Mouse (Mus musculus): ENCODE results near the gene Rprm. TPM values are rescaled to one million over a fixed set of nuclear protein-coding genes. Genes with fewer than 3 reads are reported as not detected.
A peak's percentile ranks its signal among the peaks of the same experiment; 100 is the strongest.

The Rprm gene
- 13.8 and 20.5 TPM in 2 replicates for polyA plus RNA-seq (2015; fragmentation: Nextera tagmentation; extraction: Ambion mirVana)

DNA sequence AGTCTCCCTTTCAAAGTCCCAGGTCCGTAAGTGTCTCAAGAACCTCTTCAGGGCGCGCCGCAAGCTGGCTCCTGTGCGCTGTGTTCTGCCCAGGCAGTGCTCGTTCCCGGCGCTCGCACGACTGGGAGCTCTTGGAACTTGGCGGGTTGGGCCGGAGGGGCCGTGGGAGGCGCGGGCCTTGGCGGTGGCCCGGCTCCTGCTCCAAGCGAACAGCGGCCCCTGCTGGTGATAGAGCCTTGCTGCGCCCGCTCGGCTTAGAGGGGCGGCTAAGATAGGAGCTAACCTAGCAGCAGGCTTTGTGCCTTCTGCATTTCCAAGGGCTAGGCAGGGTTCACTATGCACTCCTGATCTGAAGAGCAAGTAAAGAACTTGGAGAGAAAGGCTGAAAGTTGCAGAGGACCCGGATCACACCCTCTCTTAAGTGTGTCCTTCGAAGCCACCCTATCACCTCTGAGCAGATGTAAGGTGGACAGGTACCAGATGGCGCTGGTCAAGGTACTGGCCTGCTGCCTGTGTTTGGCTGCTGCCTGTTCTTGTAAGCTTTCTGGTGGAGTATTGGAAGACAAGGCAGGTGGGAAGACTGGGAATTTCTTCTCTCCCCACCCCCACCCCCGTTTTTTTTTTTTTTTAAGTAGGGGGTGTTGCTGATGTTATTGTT lies at the start of gene Rprm:
Rprm (minus strand) TSS at position 123 of the 658 bp plus-strand sequence.
- H3K9me3 ChIP-seq (ENCODE audit: low read length), result no peaks in the 10 kb centered on the region
- DNase-seq (ENCODE audit: low spot score) (peak; percentile 92), ATAC-seq (peak; percentile 98)
- H3K27me3 ChIP-seq (replicated peaks; ENCODE audit: insufficient read depth, low read length), result peaks cover 8% of the 10 kb centered on the region
- 0 out of 2 replicates have a peak, but pooled peaks cover 5% of the 10 kb centered on the region for H3K4me1 ChIP-seq (ENCODE audit: insufficient read depth, low read depth, low read length)
- TF ChIP-seq CTCF (IDR thresholded peaks at IDR 0.05) (peak; percentile 97), EP300 (IDR thresholded peaks at IDR 0.05) (no peak)
- H3K4me3 ChIP-seq (ENCODE audit: low read depth, low read length), result peak within 1 kb of the TSS; percentile 40
- H3K9ac ChIP-seq (replicated peaks; ENCODE audit: low read depth), result peak within 1 kb of the TSS; percentile 20
- WGBS, result 5% methylated on average over 27 of the region's 27 CpGs
- no peaks in the 10 kb centered on the region for H3K36me3 ChIP-seq (ENCODE audit: insufficient read depth, low read length)
- H3K4me2 ChIP-seq (replicated peaks; ENCODE audit: low read depth, low read length), result peak within 1 kb of the TSS; percentile 71
- H3K27ac ChIP-seq (ENCODE audit: low read length), result peak within 1 kb of the TSS; percentile 64; the same call in 1 of the 2 replicates

DNA sequence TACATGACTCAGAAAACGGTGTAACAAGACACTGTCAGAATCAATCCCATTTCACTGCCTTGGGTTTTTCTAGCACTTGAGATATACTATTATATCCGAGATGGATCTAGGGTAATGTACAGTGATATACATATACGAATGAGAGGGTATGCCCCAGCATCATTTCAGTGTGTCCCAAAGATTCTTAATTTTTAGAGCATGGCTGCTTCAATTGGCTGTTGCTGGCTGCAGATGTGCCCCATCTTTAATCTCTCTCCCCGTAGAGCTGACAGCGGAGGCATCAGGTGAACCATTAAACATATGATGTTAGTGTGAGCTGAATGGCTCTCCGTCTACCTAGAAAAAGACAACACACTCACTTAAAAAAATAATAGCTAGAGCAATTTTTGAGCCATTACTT lies 34.0 kb upstream of the Rprm start:
- ATAC-seq, result no peak
- 65% methylated on average over 6 of the region's 6 CpGs for WGBS

DNA sequence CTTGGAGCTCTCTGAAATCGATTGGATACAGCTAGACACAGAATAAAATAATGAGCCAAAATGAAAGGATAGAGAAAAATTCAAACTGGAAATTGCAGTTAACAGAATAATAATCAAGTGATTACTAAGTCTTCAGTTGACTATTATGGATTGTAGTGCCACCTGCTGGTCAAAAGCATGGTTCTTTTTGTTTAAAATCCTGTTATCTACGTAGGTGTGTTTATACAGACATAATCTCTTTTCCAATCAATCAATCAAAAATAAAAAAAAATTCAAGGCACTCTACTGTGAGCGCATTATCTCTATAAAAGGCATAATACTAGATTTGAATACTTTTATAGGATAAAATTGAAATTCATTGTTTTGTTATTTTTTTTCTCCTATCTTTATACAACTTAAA lies 33.5 kb upstream of the Rprm start:
- ATAC-seq (no peak), DNase-seq (ENCODE audit: low spot score) (peak; percentile 40)
- Histone ChIP-seq H3K27me3 (replicated peaks; ENCODE audit: insufficient read depth, low read length) (no peaks in the 10 kb centered on the region), H3K4me2 (replicated peaks; ENCODE audit: low read depth, low read length) (no peak overlapping the region), H3K36me3 (ENCODE audit: insufficient read depth, low read length) (no peaks in the 10 kb centered on the region), H3K4me1 (ENCODE audit: insufficient read depth, low read depth, low read length) (no peaks in the 10 kb centered on the region), H3K4me3 (ENCODE audit: low read depth, low read length) (no peak overlapping the region), H3K27ac (ENCODE audit: low read length) (no peak overlapping the region), H3K9ac (replicated peaks; ENCODE audit: low read depth) (no peak overlapping the region), H3K9me3 (ENCODE audit: low read length) (no peaks in the 10 kb centered on the region)
- WGBS, result 18% methylated on average over 3 of the region's 3 CpGs
- peak; percentile 58 for TF ChIP-seq CTCF (IDR thresholded peaks at IDR 0.05)
- no peak for TF ChIP-seq EP300 (IDR thresholded peaks at IDR 0.05)

More for the DNA sequence above, 34.0 kb upstream of the Rprm start:
- no peak overlapping the region for H3K4me2 ChIP-seq (replicated peaks; ENCODE audit: low read depth, low read length)
- TF ChIP-seq CTCF (IDR thresholded peaks at IDR 0.05) (no peak), EP300 (IDR thresholded peaks at IDR 0.05) (no peak)
- no peak overlapping the region for H3K9ac ChIP-seq (replicated peaks; ENCODE audit: low read depth)
- H3K9me3 ChIP-seq (ENCODE audit: low read length), result no peaks in the 10 kb centered on the region
- no peak for DNase-seq (ENCODE audit: low spot score)
- H3K27me3 ChIP-seq (replicated peaks; ENCODE audit: insufficient read depth, low read length), result no peaks in the 10 kb centered on the region
- no peak overlapping the region for H3K4me3 ChIP-seq (ENCODE audit: low read depth, low read length)
- no peaks in the 10 kb centered on the region for H3K36me3 ChIP-seq (ENCODE audit: insufficient read depth, low read length)
- no peaks in the 10 kb centered on the region for H3K4me1 ChIP-seq (ENCODE audit: insufficient read depth, low read depth, low read length)
- no peak overlapping the region for H3K27ac ChIP-seq (ENCODE audit: low read length)

DNA sequence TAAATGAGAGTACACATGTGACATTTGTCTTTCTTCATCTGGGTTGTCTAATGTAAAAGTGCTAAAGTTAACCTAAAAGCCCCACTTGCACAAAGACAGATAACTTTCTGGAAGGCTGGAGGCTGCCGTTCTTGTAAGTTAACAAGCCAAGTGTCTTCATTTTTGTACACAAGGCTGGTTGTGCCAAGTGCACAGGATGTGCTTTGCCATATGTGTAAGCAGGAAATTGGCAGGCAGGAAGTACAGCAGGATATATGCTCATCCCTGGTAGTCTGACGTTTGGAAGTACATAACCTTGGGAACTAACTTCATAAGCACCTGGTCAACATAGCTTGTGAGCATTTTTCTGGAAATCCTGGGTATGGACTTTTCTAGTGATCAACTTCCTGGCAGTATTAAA lies 25.9 kb upstream of the Rprm start:
- no peak overlapping the region for H3K9ac ChIP-seq (replicated peaks; ENCODE audit: low read depth)
- no peaks in the 10 kb centered on the region for H3K4me1 ChIP-seq (ENCODE audit: insufficient read depth, low read depth, low read length)
- no peaks in the 10 kb centered on the region for H3K27me3 ChIP-seq (replicated peaks; ENCODE audit: insufficient read depth, low read length)
- no peak for TF ChIP-seq EP300 (IDR thresholded peaks at IDR 0.05)
- no peak for TF ChIP-seq CTCF (IDR thresholded peaks at IDR 0.05)
- H3K36me3 ChIP-seq (ENCODE audit: insufficient read depth, low read length), result no peaks in the 10 kb centered on the region
- ATAC-seq, result no peak
- DNase-seq (ENCODE audit: low spot score), result no peak
- no peak overlapping the region for H3K4me2 ChIP-seq (replicated peaks; ENCODE audit: low read depth, low read length)
- no peak overlapping the region for H3K27ac ChIP-seq (ENCODE audit: low read length)
- 50% methylated on average over 2 of the region's 2 CpGs for WGBS
- no peaks in the 10 kb centered on the region for H3K9me3 ChIP-seq (ENCODE audit: low read length)
- H3K4me3 ChIP-seq (ENCODE audit: low read depth, low read length), result no peak overlapping the region

DNA sequence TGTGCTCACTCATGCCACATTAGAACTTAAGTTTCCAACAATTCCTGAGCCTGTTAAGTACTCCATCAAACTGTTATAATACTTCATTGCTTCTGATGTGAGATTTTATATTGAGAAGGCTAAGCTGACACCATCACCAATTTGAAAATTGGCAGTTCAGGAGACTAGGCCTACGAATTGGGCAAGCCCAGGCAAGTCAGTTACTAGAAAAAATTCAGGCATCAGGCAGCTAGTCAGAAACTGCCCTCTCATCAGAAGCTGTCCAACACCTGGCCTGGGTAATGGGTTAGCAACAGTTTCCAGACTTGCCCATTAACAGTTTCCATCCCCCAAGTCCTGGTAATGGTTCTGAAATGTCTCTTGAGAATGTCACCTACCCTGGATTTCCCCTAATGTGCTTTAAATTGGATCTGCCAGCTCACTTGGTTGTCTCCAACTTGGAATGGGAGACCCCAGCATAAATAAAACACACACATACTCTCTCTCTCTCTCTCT lies 20.9 kb upstream of the Rprm start:
- Histone ChIP-seq H3K4me3 (ENCODE audit: low read depth, low read length) (no peak overlapping the region), H3K4me2 (replicated peaks; ENCODE audit: low read depth, low read length) (no peak overlapping the region), H3K9ac (replicated peaks; ENCODE audit: low read depth) (no peak overlapping the region), H3K27ac (ENCODE audit: low read length) (no peak overlapping the region), H3K27me3 (replicated peaks; ENCODE audit: insufficient read depth, low read length) (no peaks in the 10 kb centered on the region), H3K36me3 (ENCODE audit: insufficient read depth, low read length) (no peaks in the 10 kb centered on the region), H3K9me3 (ENCODE audit: low read length) (no peaks in the 10 kb centered on the region), H3K4me1 (ENCODE audit: insufficient read depth, low read depth, low read length) (no peaks in the 10 kb centered on the region)
- WGBS, result 61% methylated on average over 1 of the region's 1 CpGs
- DNase-seq (ENCODE audit: low spot score), result no peak
- TF ChIP-seq EP300 (IDR thresholded peaks at IDR 0.05), result no peak
- no peak for TF ChIP-seq CTCF (IDR thresholded peaks at IDR 0.05)
- no peak for ATAC-seq

DNA sequence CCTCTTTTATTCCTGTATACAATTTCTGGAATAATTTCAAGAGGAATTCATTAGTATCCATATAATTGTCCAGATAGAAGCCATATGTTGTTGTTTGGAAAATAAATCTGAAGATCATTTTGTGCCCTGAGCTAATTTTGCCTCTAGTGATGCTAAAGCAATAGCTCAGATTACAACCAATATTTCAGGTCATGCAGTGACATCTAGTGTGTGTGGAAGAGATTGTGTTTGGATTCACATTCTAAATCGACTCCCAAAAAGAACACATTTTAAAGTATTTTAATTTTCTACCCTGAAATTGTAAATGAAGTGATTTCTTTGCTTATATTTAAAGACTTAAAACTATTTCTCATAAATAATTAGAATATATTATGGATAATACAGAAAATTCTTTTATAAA lies 14.6 kb upstream of the Rprm start:
- Histone ChIP-seq H3K4me2 (replicated peaks; ENCODE audit: low read depth, low read length) (no peak overlapping the region), H3K4me1 (ENCODE audit: insufficient read depth, low read depth, low read length) (no peaks in the 10 kb centered on the region), H3K27me3 (replicated peaks; ENCODE audit: insufficient read depth, low read length) (no peaks in the 10 kb centered on the region), H3K36me3 (ENCODE audit: insufficient read depth, low read length) (no peaks in the 10 kb centered on the region), H3K4me3 (ENCODE audit: low read depth, low read length) (no peak overlapping the region), H3K27ac (ENCODE audit: low read length) (no peak overlapping the region), H3K9ac (replicated peaks; ENCODE audit: low read depth) (no peak overlapping the region), H3K9me3 (ENCODE audit: low read length) (no peaks in the 10 kb centered on the region)
- no peak for DNase-seq (ENCODE audit: low spot score)
- no peak for ATAC-seq
- WGBS, result 55% methylated on average over 1 of the region's 1 CpGs
- TF ChIP-seq CTCF (IDR thresholded peaks at IDR 0.05) (no peak), EP300 (IDR thresholded peaks at IDR 0.05) (no peak)
